Mouse (Mus musculus) lung, postnatal 36 days (tissue): Measurements from ENCODE around the gene Rnf186.

ENCODE experiments used
- DNase-seq: peaks from one replicate; pipeline ENCODE4 v3.0.0; 2022; ENCODE audit warnings: mixed read lengths

Gene Rnf186

GRCm38 (mm10) chr4:139014793-139015192 is 47.9 kb downstream of the Rnf186 start:
- DNase-seq = no peak
